In the genomic region with DNA sequence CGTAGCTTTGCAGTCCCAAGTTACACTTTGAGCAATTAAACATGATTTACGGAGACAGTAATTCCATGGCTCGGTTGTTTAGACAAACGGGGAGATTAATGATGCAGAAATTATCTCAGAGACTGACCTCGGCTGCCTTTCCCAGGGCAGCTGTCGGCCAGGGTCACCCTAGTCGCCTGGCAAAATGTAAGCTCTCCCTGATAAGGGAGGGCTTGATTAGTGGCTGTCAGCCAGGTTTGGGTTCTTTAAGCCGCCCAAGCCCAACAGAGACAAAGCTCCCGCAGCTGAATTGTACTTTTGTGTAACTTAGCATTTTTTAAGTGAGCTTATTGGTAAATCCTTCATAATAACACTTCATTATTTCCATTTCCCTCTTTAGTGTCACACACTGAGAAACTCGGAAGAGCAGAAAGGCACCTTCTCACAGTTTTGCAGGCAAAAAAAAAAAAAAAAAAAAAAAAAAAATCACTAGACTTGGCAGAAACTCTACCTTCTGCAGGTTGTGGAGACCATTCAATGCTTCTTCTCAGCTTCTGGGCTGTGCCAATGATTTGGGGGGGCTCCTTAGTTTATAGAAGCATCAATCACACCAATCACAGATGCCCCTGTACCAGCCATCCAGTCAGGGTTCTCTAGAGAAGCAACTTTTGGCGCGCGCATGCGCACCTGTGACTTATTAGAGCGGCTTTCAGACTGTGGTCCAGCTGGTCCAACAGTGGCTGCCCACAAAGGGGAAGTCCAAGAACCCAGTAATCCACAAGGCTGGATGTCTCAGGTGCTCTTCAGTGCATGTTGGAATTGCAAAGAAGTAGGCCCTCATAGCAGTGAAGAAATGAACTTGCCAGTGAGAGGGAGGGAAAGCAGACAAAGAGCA, we compare ENCODE assay signal across 10 mouse cellular contexts. TPM values are rescaled to one million over a fixed set of nuclear protein-coding genes. Genes with fewer than 3 reads are reported as not detected.
DNase-seq lines count a peak whose midpoint lies in the region; ATAC-seq lines count a peak whose summit lies in the region.
"Had no signal": no experiment of that assay in that cellular context is flagged by ENCODE, and none has a peak within 500 bp of the region (broad histone marks: within the 10 kb centered on the region; RNA-seq: fewer than 3 reads in every experiment).

No protein-coding gene starts in this region.

- no peak for ATAC-seq in liver, embryonic 11.5 days (replicated peaks; ENCODE audit: low FRiP score)
- ATAC-seq in CD4-positive, CD25-positive, alpha-beta regulatory T cell, adult 4 months, result no peak
- ATAC-seq in forebrain, embryonic 16.5 days, result no peak

- H3K36me3 ChIP-seq in liver, embryonic 11.5 days (ENCODE audit: control insufficient read depth, insufficient read depth, low read length), result no peaks in the 10 kb centered on the region
- no peaks in the 10 kb centered on the region for H3K36me3 ChIP-seq in forebrain, embryonic 16.5 days (ENCODE audit: control insufficient read depth, insufficient read depth)
- H3K36me3 ChIP-seq: liver, embryonic 13.5 days had no signal

- 51% methylated on average over 15 of the region's 15 CpGs for WGBS in liver, embryonic 11.5 days
- 34% methylated on average over 15 of the region's 15 CpGs for WGBS in forebrain, embryonic 16.5 days

- H3K4me3 ChIP-seq in liver, embryonic 11.5 days (ENCODE audit: low read depth, low read length), result no peak overlapping the region
- no peak overlapping the region for H3K4me3 ChIP-seq in forebrain, embryonic 16.5 days (replicated peaks; ENCODE audit: low read length)
- H3K4me3 ChIP-seq: erythroblast, embryonic 14.5 days; liver, embryonic 13.5 days had no signal

- H3K9me3 ChIP-seq in liver, embryonic 11.5 days (ENCODE audit: control insufficient read depth, low read length), result no peaks in the 10 kb centered on the region
- no peaks in the 10 kb centered on the region for H3K9me3 ChIP-seq in forebrain, embryonic 16.5 days (ENCODE audit: control insufficient read depth, low read length)
- H3K9me3 ChIP-seq: liver, embryonic 13.5 days had no signal

- H3K9ac ChIP-seq in liver, embryonic 11.5 days (ENCODE audit: low read depth, low read length), result no peak overlapping the region
- no peak overlapping the region for H3K9ac ChIP-seq in forebrain, embryonic 16.5 days (replicated peaks; ENCODE audit: low read depth, low read length)
- H3K9ac ChIP-seq: liver, embryonic 13.5 days had no signal

- H3K4me1 ChIP-seq in liver, embryonic 11.5 days (replicated peaks; ENCODE audit: control insufficient read depth, insufficient read depth, low read length), result no peaks in the 10 kb centered on the region; the same call in 1 of the 2 replicates
- H3K4me1 ChIP-seq in forebrain, embryonic 16.5 days (replicated peaks; ENCODE audit: control insufficient read depth, insufficient read depth, low read length), result peaks cover 10% of the 10 kb centered on the region
- H3K4me1 ChIP-seq: liver, embryonic 13.5 days had no signal

- no peak overlapping the region for H3K27ac ChIP-seq in liver, embryonic 11.5 days (ENCODE audit: low read depth, low read length)
- no peak overlapping the region for H3K27ac ChIP-seq in forebrain, embryonic 16.5 days (ENCODE audit: low read length)
- H3K27ac ChIP-seq: liver, embryonic 13.5 days had no signal

- H3K4me2 ChIP-seq in liver, embryonic 11.5 days, result peak overlapping the region; percentile 16; the same call in 1 of the 2 replicates
- no peak overlapping the region for H3K4me2 ChIP-seq in forebrain, embryonic 16.5 days (ENCODE audit: low read length)
- H3K4me2 ChIP-seq: liver, embryonic 13.5 days had no signal

- H3K27me3 ChIP-seq in liver, embryonic 11.5 days (replicated peaks; ENCODE audit: control insufficient read depth, insufficient read depth, low read length), result no peaks in the 10 kb centered on the region
- H3K27me3 ChIP-seq in forebrain, embryonic 16.5 days (replicated peaks; ENCODE audit: control insufficient read depth, insufficient read depth, low read length), result no peaks in the 10 kb centered on the region
- H3K27me3 ChIP-seq: liver, embryonic 13.5 days had no signal

- DNase-seq in testis, postnatal 14 days (ENCODE audit: low spot score), result peak; percentile 47
- DNase-seq in testis, postnatal 10 days (ENCODE audit: low spot score), result no peak
- DNase-seq in heart, postnatal 4 days, result peak; percentile 45
- DNase-seq in liver, embryonic 11.5 days (ENCODE audit: low spot score), result no peak
- no peak for DNase-seq in natural killer cell, adult 2 months (ENCODE audit: low spot score in 2 of 2)
- no peak for DNase-seq in left cerebral cortex, adult 9 months (ENCODE audit: low spot score in 2 of 2)
- DNase-seq: liver, embryonic 13.5 days had no signal

RNA-seq across cellular contexts. Expression of a gene that starts 32.0 kb away (rescaled TPM):
- under 1 TPM in 1 of 2 experiments, not detected in 1; 0.45 TPM for total RNA-seq in heart, postnatal 4 days (2021)
- polyA plus RNA-seq in liver, embryonic 11.5 days (2014; fragmentation: Nextera tagmentation; extraction: Ambion mirVana), result 5.0 and 5.5 TPM in 2 replicates
- 1 to 10 TPM; 2.2 to 3.3 TPM for polyA plus RNA-seq in CD4-positive, CD25-positive, alpha-beta regulatory T cell, adult 4 months (2017; shearing (Covaris generic))
- 0.68 and 0.76 TPM in 2 replicates for polyA plus RNA-seq in forebrain, embryonic 16.5 days (2015; fragmentation: Nextera tagmentation; extraction: Ambion mirVana)
- polyA plus RNA-seq: erythroblast, embryonic 14.5 days had no signal

Comparison
In these comparisons a context has a peak if more than half of its experiments do, and no peak if none do; other contexts are left out.
1. DNase-seq: peak in testis, postnatal 14 days (single experiment) and heart, postnatal 4 days (single experiment); none in testis, postnatal 10 days (single experiment), liver, embryonic 11.5 days (single experiment), natural killer cell, adult 2 months (0 of 2) and left cerebral cortex, adult 9 months (0 of 2).